Mouse (Mus musculus) spleen, adult 2 months (tissue): Measurements from ENCODE around the gene Pld5.

ENCODE experiments used
- CTCF ChIP-seq: fragments of 200-500 bp; IDR thresholded peaks from 2 replicates; pipeline ENCODE4 v1.5.1; 2011; ENCODE audit warnings: mild to moderate bottlenecking, inconsistent platforms; ENCODE audit not compliant: insufficient read depth, insufficient read length, insufficient replicate concordance; ENCODE audit errors: extremely low read depth
- POLR2A ChIP-seq: fragments of 200-500 bp; IDR thresholded peaks from 2 replicates; pipeline ENCODE4 v1.6.1; 2011; ENCODE audit warnings: low read depth, low read length, inconsistent platforms

DNA sequence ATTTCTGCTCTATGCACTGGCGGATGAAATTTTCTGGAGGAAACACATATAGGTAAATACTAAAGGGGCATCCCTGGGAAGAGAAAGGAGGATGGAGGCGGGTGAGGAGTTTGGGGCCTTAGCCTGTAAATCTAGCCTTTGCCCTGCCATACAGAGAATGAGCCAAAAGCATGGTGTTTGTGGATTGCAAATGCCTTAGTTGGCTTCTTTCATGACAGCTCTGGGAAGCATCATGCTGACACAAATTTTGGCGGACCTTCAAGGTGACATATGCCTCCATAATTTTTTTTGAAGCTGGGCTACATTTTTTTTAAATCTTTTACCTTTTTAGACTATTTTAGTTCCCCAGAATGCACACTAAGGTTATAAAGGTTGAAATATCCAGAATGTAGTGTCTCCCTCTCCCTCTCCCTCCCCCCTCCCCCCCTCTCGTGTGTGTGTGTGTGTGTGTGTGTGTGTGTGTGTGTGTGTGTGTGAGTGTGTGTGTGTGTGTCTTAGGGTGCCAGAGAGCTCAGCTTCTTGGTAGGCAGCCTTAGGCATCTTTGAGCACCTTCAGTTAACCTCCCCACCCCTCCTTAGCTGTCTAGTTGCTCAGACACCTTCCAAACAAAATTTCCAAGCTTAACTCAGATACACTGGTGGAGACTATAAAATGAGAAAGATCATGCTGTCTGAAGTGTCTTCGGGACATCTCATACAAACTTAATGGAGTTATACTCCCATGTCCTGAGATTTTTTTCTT lies 307.9 kb downstream of the Pld5 start:
- TF ChIP-seq CTCF (no peak), POLR2A (no peak)
